Mouse (Mus musculus) lung, adult 18-20 months (tissue): ENCODE measurements around the gene Exosc5.

Experiments
- DNase-seq, 2 experiments: peaks; one replicate each; pipeline ENCODE4 v3.0.0; 2022; ENCODE audit warnings: mixed read lengths in 2 of 2

Gene Exosc5

DNA sequence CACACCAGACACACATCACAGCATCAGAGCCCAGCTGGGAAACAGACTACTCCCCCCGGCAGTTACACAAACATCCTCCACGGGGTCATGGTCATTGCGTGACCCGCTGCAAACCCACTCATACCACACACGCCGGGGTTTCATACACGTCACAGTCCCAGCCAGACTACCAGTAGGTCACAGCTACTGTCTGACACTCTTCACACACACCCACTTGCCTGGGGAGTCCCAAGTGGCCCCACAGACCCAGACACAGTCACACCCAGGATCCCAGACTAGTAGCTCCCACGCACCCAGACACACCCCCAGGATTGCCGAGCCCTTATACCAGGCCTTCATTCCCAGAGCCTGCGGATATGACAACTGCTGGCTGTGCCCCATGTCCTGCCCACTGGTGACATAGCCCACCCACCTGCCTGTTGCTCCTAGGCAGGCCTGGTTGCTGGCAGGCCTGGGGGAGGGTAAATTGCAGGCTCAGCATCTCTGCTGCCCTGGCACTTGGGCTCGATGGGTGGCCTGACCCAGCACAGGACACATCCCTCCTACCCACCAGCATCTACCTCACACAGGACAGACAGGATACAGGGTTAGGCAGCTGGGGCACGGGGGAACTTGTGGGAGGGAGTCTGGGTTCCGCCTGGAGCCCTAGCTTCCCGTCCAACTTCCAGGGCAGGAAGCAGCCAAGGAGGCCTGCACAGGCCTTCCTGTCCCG, 48.8 kb downstream of the Exosc5 start:
- DNase-seq = peak; percentile 67 to 72

DNA sequence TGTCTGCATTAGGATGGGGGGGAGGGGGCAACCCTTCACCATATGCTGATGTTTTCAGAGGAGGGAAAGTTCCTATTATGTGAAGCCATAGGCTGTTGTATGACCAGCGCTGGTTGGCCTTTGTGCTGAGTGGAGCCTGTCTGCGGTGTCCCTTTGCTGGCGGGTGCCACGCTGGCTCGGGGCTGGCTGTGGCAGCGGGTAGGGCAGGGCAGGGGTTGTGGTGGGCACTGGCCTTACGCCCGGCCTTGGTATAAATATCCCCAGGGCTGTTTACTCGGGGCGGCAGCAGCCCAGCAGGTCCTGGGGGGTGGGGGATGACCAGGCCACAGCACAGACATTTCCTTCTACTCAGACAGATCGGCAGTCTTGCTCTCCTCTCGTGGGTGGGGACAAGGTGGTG, 51.0 kb downstream of the Exosc5 start:
- DNase-seq = peak; percentile 49 to 68

DNA sequence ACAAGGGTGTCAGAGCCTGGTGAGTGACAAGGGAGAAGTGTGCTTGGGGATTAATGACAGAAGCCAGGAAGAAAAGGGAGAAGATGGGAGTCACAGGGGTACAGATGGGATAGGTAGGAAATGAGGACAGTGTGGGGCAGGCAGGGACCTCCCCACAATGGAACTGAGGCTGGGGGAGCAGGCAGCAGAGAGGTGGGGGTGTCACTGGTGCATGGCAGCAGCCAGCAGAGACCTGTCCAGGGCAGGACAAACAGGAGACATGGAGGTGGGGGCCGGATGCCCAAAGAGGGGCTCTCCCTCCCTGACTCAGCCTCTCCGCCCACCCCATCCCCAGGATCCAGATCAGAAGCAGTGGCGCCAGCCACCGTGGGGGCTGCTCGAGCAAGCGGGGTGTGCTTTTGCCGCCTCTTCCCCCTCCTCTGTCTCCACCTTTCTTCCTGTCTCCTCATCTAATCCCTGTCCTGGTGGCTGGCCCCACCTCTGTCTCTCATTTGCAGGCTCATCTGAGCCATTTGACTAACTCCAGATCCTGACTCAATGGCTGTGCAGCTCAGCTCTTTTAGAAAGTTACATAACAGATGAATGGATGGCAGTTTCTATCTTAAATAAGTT, 51.7 kb downstream of the Exosc5 start:
- no peak for DNase-seq

DNA sequence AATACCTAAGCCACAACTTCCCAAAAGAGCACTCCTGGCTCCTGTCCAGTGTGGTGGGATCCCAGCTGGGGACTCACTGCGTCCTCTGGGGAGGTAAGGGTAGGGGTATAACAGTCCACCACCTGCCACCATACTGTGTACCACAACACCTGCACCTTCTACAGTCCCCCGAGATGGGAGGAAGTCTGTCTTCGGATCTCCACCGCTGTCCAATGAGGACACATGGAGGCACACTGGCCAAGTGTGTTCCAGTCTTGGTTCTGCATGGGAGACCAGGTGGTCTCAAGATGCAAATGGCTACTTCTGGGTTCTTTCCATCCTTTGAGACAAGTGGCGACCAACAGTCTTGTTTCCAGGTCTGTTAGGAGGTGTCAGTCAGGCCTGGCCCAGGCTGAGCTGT, 52.2 kb downstream of the Exosc5 start:
- DNase-seq = no peak

DNA sequence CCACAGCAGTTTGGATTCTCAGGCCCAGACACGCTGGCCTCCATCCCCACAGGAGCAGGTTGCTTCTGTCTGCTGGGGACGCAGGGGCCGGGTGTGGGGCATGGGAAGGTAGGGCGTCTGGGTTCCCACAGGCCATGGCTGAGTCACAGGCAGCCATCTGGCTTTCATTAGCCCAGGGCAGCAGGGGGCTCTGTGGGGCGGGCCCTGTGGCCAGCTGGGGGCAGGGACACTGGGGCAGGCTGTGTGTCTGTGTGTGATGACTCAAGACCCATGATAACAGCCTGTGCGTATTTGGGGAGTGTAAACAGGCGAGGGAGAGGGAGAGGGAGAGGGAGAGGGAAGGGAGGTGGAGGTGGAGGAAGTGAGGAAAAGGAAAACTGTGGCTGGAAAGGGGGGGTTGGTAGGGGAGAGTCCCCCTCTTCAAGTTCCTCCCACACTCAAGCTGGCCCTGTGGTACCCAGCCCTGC, 52.8 kb downstream of the Exosc5 start:
- DNase-seq = peak in 1 of 2 experiments; percentile 36

DNA sequence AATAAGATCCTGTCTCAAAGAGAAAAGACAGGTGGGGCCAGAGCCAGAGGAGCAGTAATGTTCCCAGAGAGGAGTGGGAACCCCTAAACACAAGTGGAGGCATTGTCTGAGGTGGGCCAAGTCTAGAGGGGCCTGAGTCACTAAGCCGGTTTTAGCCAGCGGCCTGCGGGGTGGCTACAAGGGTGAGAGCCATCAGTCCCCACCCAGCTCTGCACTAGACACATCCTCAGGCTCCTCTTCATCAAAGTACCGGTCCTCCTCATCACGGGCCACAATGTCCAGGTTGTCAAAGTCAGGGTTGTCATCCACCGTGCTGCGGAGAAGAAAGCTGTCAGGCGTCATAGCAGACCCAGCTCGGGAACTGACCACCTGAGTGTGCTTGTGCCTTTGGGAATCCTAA, 53.8 kb downstream of the Exosc5 start:
- no peak for DNase-seq

DNA sequence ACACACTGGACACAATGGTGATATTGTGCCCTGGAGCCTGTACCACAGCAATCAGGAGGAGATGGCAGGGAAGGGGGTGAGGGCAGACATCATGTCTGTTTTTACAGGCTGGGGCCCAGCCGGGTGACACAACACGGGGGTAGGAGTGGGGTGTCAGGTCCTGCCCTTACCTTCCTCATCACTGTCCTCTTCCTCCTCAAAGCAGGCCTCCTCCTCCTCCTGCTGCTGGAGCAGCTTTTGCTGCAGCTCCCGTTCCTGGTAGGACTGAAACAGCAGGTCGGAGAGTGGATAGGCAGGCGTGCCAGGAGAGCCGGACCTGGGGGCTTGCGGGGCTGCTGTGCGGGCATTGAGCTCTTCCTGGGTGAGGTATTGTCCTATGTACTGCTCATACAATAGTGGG, 55.6 kb downstream of the Exosc5 start:
- DNase-seq = no peak

DNA sequence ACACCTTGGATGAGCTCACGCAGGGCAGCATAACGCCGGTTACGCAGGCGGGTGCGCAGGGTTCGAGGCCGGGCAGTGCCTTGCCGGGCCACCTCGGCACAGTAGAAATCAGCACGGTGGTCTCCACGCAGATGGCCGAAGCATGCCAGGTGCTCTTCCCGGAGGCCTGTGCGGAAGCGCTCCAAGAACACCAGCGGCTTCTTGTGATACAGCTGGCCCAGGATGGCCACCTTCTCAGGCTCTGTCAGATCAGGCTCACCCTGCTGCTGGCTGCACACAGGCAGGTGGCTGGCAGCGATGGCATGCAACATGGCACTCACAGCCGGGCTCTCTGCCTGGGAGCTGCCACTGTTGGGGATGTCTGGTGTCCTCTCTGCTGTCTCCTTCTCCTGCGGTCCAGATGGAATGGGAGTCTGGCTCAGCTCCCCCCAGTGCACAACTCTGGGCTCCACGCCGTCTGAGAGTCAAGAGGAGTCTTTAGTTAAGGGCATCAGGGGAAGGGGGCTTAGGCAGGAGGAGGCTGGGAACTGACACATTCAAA, 56.8 kb downstream of the Exosc5 start:
- DNase-seq = no peak

DNA sequence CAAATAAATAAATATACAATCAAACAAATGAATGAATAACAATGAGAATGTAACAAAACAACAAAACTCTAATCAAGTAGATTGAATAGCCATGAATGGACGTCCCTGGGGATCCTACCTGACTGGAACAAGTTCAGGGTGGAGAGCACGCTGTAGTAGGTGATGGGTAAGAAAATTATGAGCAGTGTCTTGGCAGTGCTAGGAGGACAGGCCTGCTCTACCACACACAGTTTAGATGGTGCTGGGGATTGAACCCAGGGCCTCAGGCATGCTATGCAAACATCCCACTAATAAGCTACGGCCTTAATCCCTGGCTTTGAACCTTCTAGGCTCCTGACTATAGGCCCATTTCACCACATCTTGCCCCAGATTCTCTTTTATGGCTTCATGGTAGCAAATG, 58.5 kb downstream of the Exosc5 start:
- DNase-seq = no peak

DNA sequence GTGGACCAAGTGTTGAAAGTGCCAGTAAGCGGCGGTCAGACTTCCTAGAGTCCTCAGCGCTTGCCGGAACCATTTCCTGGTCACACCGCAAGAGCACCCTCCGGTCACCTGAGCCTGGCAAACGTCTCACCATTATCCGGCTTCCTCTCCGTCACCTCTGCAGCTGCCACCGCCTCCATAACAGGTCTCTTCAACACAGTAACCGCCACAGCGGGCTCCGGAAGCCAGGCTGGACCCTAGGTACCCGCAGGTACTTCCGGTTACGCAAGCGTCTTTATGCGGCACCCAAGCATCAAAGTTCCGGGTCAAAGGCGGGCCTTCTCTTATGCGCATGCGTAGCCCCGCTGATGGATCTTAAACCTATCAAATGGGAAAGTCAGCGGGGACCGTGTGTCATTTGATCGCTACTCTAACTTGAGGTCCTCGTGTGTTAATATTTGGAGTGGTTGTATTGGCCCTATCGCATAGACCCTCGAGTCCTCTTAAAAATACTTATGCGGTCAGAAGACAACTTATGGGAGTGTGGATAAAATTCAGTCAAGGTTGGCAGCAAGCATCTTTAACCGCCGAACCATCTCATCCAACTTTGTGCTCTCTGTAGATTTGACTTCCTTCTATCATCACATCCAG, 59.9 kb downstream of the Exosc5 start, which contains the start of gene Ccdc97:
Gene Ccdc97, minus strand, starts transcription at position 301 of the 630 bp plus-strand sequence.
- DNase-seq = peak; percentile 94 to 96

DNA sequence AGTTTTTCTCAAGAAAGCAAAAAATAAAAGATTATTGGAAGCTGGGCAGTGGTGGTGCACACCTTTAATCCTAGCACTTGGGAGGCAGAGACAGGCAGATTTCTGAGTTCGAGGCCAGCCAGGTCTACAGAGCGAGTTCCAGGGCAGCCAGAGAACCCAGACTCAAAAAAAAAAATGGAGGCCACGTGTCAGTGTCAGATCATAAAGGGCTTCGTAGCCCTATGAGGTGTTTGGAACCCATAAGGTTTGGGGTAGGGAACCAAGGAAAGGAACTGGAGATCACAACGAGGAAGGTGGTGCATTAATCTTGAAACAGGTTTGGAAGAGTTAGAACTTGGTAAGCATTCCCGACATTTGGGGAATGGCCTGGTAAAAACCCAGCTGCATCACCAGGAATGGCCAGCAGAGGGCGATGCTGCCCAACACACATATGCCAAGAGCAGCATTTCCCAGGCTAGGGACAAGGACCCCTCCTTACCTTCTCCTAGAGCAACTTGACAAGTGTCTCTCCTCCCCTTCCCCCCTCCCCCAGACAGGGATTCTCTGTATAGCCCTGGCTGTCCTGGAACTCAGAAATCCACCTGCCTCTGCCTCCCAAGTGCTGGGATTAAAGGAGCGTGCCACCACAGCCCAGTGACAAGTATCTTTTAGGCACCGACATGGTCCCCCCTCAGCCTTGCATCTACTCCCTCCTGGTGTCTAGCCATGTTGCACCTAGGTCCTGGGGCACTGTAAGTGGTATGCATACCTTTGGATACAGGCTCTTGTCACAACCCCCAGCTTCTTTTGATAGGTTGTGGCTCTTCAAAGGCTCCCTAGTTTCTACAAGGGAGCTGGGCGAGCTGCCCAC, 61.0 kb downstream of the Exosc5 start:
- DNase-seq = peak; percentile 67 to 74

DNA sequence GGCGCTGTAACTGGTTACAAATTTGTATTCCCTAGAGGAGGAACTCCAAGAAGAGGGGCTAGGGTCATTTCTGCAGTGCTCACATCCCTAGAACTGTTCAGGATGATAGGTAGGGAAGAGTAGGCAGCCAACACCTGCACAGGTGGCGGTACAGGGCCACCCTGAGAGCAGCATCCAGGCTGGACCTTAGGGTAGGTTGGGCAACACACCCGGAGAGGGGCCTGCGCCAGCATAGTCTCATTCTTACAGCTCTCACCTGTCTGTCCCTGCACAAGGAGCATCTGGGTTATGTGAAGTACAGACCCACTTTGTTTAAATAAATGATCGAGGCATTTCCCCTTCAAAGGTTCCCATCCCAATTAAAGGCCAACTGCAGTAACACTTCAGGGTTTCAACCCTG, 61.8 kb downstream of the Exosc5 start:
- DNase-seq = no peak
